Mouse (Mus musculus) lung, postnatal 14 days (tissue): ENCODE data around the gene Usp48.
A peak's percentile ranks its signal among the peaks of the same experiment; 100 is the strongest.

Source experiments
- DNase-seq: peaks from one replicate; pipeline ENCODE4 v3.0.0; 2021

Usp48 gene

DNA sequence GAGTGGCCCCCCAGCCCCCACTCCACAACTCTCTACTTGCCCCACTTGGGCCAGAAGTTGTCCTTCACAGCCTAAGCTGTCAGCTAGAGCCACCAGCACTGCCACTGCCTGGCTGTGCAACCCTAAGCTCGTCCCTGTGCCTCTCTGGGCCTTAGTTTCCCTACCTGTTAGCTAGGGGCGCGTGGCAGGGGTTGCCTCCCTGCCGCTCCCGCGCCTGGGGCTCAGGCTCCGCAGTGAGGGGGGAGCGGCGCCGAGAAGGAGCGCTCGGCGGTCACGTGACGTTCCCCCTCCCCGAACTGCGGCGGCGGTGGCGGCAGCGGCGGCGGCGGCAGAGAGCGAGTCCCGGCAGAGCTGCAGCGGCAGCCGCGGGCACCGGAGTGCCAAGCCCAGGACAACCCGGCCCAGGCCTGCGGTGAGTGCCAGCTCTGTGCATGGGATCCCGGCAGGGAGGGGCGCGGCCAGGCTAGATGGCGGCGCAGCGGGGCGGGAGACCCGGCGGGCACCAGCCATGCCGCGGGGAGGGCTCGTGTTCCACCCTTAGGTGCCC, 71.0 kb downstream of the Usp48 start, which contains the start of gene Rap1gap:
Rap1gap (plus strand) TSS at position 294 of the 547 bp plus-strand sequence.
- DNase-seq: peak; percentile 21

DNA sequence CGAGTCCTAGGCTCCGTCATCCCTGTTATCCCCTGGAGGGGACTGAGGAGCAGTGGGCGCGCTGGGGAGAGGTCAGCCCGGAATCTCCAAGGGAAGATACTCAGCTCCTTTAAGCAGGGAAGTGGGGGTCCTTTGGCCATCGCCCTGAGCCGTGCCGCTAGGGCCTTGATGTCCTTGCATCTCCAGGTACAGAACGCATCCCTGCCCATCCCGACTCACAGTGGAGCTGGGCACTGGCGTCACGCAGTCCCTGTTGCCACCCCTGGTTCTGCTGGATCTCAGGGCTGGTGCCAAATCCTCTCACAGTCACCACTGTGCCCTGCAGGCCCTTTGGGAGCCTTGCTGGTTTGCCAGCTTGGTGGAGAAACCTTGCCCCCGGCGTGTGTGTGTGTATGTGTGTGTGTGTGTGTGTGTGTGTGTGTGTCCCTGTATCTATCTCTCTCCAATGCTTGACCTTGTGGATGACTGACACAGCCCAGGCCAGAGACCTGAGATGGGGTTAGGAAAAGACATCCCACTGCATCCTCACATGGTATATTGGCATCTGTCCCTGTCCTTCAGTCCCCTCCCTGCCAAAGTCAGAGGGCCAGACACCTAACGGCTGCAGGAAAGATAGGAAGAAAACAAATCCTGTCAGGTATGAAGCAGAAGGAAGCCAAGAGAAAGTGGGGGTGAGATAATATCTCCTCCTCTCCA, 71.6 kb downstream of the Usp48 start:
- no peak for DNase-seq

DNA sequence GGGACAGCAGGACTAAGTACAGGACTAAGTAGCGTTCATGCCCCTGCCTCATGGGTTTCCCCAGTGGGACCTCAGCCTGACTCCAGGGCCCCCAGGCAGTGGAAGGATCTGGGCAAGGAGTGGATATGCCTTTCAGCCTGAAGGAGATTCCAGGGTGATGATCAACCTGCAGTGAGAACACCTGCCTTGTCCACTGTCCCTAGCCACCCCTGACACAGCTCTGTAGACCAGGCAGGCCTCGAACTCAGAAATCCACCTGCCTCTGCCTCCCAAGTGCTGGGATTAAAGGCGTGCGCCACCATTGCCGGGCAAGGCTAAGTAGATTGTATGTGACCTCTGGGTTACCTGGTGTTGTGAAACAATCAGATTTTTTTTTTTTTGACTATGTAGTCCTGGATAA, 72.2 kb downstream of the Usp48 start:
- no peak for DNase-seq

DNA sequence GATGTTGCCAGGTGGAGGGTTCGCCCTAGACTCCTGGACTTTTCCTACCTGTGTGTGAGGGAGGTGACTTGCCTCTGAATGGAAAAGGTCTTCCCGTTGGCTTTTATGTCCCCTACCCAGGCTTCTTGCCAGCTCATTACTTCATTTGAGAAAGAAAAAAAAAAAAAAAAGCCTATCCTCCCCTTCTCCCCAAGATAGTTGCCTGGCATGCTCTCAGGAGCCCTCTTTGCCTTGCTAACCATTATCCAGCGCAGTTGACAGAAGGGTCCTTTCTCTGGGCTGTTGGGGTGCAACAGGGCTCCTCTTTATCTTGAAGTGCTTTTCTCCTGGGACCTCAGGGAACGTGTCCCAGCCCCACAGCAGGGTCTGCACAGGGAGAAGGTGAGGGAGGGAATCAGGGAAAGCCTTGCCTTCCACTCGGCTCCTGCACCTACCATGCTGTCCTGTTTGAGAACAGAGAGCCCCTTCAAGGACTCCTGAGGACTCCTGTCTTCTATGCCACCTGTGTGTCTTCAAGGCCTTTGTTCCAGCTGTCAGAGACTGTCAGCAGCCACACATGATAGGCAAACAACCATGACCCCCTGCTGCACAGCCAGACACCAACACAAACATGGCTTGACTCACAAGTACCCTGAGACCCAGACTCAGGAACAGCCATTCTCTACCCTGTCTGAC, 72.9 kb downstream of the Usp48 start:
- DNase-seq: no peak

DNA sequence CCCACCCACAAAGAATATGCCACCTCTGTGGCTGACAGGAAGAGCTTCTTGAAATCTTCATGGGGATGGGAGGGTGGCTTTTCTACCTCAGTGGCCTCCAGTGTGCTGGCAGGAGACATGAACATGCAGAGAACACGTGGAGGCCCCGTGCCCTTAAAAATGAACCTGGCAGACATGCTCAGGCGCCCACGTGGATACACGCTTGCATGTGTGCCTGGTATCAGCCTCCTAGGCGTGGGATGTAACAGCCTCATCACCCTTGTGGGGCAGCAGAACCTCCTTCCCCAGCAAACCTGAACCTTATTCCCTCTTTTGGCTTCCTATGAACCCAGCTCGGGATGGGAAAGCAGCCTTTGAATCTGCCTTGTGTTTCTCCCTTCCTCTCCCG, 73.4 kb downstream of the Usp48 start:
- DNase-seq: no peak

DNA sequence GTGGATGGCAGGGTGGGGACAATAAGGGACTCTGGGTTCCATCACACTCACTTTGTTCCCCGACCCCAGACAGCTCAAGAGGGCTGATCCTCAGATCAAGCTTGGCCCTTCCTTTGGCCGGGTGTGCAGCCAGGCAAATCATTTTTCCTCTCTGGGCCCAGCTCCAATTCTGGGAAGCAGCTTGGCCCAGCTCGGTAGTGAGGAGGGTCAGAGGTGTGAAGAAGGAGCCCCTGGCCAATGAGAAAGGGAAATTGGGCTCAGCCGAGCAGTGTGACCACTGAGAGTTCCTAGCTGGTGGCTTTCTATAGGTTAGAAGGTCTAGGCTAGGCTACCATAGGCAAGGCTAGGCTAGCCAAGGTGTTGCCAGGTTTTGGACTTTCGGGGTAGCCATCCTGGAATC, 74.2 kb downstream of the Usp48 start:
- peak; percentile 32 for DNase-seq

DNA sequence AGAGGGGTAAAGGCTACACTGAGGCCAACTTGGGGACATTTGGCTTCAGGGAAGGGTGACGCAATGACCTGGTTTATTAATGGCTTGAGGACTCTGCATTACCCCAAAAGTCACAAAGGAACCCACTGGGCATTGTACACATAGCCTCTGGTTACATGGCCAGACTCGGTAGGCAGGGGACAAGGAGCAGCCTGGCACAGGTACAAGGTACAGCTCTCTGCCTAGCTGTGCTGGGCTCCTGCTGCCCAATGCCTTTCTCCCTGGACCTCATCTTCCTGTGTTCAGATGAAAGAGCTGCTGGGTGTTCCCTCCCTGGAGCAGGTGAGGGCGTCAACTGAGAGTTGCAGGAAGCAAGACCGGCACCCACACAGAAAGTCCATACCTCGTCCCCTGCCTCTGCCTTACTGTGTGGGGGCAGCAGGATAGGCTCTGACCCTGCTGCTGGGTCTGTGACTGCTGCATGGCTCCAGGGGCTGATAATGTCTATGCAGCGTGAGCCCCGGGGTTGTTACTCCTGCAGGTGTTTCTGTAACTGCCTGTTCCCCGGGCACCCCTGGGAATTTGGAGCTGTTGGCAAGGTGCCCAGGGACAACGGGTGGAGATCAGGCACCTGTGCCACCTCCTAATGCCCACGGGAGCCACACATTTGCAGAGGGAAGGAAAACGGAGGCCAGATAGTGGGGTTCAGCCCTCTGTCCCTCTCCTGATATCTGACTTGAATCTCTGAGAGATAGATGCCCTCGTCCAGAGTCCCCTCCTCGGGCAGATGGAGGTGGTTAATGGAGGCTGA, 78.4 kb downstream of the Usp48 start:
- no peak for DNase-seq

DNA sequence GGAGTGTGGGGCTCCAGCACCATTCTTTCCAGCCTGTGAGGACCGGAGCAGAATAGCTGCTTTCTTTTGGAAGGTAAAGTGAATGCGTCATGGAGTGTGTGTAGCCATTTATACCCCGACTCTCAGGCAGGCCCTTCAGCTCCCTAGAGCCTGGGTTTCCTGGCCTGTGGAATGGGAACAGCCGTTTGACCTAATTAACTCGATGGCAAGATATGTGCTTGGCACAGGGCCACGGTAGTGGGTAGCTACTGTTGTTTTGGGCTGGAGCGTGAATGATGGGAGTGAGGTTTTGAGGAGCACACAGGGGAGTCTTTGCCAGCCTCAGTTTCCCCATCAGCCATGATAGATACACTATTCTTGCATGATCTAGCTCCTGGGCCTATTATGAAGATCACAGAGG, 82.0 kb downstream of the Usp48 start:
- no peak for DNase-seq

DNA sequence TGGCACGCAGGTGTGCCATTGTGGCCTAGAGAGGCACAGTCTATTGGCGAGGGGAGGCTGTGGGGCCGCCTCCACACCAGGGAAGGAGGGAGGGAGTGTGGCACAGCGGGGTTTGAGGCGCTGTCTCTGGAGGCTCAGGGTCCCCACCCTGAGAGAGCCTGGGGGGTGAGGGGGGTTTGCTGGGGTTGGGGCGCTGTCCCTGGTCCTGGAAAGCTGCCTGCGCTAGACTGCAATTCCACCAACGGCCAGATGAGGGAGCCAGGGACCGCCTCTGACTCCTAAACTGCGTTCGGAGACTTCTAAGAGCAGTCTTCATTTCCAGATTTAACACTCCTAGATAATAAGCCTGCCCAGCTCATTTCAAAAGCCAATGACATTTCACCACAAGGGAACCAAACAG, 82.5 kb downstream of the Usp48 start:
- DNase-seq: peak; percentile 80

DNA sequence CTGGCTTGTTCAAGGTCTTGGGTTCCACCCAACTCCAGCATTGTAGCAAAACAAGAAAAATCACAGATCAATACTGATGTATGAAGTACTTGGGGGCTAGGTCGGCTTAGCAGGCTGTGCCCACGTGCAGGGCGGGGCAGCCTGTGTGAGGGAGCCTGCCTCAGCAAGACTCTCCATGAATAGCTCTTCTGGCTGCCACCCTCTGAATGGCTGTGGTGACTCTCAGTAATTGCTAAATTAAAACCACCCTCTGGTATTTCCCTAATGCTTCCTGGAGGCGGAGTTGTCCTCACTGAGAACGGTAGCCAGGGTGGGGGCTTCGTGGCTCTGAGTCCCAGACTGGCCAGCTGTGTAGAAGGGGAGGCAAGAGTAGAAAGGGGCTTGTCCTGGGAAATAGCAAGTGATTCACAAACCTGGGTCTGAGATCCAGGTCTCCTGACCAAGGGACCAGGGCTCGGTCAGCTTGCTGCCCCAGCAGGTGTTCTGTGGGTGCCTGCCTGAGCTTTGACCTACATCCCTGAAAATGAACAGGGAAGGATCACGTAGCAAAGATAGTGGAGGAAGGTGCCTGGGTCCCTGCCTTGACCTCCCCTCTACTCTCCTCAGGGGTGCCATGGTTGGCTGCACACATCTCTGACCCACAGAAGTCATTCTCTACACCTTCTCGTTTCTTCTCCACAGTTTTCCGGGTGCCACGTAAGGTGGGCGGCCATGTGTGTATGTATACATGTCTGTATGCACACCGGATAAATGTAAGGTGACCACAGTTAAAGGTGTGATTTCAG, 83.3 kb downstream of the Usp48 start:
- DNase-seq: no peak

DNA sequence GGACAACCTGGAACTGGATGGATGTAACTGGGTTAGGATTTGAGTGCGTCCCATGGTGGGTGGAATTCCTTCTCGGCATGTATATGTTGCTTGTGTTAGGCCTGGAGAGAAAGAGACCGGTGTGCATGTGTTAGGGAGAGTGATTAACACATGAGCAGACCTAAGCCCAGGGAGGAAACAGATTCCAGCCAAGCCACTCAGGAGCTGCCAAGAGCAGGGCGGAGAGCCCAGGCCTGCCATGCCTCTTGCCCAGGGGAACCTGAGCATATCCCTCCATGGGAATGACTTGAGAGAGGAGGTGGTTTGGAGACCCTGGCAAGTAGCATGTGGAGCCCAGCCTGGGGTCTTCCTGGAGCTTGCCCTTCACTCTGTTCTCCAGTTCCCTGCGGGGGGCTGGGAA, 84.4 kb downstream of the Usp48 start:
- DNase-seq: no peak

DNA sequence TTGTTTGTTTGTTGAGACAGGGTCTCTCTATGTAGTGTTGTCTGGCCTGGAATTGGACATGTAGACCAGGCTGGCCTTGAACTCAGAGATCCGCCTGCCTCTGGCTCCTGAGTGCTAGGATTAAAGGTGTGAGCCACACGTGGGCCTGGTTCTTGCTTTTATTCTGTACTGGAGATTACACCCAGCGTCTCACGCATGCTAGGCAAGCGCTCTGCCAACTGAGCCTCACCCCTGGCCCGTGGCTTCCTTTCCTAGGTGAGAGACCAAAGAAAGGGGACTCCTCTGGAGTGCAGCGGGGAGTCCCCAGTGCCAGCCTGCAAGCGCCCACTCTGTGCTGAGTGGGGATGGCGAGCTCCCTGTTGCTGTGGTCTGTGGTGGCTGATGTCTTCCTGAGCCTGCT, 85.0 kb downstream of the Usp48 start:
- DNase-seq: no peak

DNA sequence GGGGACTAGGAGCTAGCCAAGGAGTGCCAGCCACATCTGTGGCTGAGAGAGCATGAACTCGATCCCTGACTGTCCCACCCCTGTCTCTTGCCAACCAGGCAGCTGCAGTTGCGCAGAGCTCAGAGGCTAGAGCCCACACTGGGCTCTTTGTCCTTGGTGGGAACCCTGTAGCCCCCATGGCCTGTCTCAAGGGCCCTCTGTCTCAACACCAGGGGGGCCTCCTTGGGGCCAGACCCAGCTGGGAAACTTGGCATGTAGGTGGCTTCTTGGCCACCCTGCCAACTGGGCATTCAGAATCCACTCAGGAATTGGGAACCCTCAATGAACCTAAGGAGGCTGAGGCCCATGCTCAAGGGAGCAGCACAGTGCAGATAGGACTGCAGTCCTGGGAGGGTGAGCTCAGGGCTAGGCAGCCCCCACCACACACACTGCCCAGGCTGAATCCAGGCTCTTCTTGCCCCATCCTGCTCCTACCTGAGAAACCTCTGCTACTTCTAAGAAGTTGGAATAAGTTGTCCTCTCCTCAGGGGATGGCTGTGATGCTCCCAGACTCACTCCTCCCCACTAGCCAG, 86.5 kb downstream of the Usp48 start:
- DNase-seq: no peak

DNA sequence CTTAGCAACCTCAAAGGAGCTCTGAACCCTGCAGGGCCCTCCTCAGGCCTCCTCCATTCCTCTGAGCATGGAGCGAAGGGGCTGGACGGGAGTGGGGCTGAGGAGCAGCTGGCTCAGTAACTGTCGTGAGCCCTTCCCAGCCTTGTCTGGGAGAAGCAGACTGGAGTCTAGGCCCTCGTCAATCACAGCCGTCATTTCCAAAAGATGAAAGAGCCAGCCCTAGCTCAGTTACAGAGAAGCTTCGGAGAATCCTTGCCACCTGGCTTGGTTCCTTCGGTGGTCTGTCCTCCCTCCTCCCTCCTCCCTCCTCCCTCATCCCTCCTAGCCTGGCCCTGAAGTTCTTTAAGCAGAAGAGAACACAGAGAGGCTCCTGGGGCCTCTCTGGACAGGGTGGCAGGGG, 87.2 kb downstream of the Usp48 start:
- DNase-seq: no peak

DNA sequence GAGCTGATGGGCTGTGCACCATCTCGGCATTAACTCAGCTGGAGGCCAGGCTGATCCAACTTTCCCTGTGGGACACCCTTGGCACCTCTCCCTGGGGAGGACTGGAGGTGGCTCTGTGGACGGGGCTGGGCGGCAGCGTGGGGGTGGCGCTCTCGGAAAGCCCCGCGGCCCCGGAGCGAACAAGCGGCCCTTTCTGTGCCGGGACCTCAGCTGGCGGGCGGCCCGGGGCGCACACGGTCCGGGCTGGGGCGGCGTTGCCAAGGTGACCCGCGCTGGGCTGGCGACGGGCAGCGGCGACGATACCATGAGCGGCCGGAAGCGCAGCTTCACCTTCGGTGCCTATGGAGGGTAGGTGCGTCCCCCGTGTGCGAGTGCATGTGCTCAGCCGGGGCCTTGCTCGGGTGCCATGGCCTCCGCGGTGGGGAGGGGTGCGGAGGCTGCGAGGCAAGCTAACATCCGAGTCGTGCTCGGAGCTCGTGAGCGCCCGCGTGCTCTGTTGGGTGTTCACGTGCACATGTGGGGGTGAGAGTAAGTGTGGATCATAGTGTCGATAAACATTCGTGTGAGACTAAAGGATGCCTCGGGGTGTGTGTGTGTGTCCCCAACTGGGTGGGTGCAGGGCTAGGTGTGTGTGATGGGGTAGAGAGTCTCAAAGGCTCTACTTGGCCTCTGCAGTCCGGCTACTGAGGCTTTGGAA, 88.0 kb downstream of the Usp48 start:
- DNase-seq: no peak

DNA sequence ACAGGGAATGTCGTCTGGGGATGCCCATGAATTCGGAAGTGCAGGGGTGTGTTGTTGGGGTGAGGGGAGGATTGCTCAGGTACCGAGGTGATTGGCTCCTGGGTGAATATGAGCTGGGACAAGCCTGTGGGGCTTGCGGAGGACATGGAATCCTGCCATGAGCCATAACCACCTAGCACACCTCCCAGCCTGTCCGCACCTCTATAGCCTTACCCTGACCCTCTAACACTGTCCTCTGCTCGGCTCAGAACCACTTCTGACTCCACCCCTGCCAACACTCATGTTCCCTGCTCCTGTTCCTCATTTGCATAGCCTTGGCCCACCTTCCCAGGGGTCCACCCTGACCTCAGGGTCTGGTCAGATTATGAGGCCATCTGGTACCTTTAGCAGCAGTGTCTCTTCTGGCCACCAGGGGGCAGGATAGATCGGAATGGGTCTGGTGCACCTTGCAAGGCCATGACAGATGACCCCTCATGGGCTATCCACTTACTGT, 89.5 kb downstream of the Usp48 start:
- DNase-seq: peak; percentile 55

DNA sequence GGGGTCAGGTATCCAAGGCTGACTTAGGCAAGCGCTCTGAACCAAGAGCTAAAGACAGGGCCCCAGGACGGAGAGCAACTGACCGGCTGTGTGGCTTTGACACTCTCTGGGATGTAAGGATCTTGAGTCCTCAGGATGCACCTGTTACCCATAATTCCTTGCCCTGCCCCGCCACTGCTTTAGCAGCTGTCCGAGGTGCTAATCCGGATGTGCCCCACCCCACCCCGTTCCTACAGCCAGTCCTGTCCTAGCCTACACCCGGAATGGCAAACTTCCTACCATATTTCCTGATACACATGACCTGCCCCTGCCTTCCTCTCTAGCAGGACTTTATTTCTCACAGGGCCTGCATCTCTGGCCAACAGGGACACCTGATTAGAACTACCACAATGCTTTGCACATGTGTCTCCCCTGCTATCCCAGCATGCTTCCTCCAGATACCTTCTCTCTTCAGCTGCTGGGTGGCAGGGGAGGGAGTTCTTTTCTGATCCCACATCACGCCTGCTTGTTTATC, 91.3 kb downstream of the Usp48 start:
- no peak for DNase-seq

DNA sequence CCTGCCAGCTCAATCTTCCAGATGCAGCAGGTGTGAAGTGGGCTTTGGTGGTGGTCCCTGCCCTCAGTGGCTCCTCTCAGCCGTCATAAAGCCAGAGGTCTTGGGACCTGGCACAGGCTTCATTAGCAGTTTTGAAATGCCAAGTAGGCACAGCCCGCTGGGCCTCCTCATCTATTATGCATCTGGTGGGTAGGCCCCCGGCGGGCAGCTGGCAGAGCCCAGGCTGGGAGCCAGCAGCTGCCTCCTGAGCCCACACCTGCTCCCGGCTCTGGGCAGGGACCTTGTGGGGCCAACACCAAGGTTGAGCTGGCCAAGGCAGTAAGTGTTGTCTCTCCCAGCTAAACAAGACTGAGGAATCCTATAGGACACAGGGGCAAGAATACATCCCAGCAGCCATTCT, 92.7 kb downstream of the Usp48 start:
- DNase-seq: no peak

DNA sequence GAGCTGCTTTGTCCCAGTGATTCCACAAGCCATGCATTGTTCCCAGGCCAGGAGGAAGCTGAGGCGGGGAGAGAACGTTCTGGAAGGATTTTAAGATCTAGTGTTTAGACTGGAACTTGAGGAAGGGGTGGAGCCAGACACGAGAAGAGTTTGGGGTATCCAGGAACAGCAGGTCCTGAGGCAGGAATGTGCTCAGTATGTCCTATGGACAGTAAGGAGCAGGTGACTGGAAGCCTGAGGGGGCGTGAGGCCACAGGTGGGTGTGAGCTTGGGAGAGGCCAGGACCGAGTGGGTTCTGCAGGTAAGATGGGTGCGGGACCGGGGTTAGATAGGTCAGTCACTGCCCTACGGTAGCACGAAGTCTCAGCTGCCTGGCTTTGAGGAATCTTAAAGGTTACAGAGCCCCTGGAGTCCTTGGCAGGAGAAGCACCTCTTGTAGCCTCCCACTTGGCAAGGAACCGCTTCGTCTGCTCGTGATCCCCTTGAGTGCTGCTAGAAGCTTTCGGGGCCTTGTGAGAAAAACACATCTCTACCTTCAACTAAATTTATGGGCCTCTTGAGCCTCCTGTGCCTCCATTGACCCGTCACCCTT, 93.8 kb downstream of the Usp48 start:
- DNase-seq: peak; percentile 48

DNA sequence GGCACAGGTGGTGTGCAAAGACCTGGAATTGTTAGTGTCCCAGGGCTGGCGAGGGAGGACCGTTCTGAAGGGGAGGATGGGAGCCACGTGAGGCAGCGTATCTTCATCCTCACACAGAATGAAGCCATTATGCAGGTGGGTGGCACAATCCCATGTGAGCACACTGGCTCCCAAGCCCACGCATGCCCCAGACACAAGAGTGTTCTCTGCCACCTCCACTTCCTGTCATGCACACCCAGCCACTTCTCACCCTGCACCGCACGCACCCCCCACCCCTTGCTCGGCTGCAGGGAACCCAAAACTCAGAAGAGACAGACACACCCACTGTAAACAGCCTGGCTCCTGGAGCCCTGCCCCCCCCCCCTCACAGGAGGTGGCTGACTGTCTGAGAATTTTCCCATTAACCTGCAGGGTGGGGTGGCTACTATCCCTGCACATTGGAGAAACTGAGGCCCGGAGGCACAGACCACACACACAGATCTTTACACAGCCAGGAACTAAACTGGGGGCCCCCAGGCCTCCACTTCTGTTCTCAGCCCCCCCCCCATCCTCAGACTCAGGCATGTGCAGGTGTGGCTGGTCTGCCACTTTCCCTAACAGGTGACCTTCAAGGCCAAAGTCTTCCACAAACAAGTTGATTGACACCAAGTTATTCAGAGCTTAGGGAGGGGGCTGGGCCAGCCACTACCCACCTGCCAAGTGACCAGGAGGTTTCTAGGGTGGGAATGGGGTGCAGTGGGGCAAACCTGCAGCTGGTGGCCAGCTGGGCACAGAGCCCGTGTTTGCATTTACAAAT, 98.8 kb downstream of the Usp48 start:
- DNase-seq: no peak
